Mouse (Mus musculus): ENCODE results near the gene Gm4756. TPM values are rescaled to one million over a fixed set of nuclear protein-coding genes. Genes with fewer than 3 reads are reported as not detected.
"Not testable (repeated sequence)": the region's sequence is repeated elsewhere in the genome, so short reads cannot be mapped to it uniquely, and the experiment has no call there.

Gene Gm4756
- total RNA-seq (2021), result not detected

GRCm38 (mm10) chr12:72649611-72650330 is at the start of gene Gm4756:
Gene Gm4756, minus strand, starts transcription at chr12:72649661.
- DNase-seq, result no peak

DNA sequence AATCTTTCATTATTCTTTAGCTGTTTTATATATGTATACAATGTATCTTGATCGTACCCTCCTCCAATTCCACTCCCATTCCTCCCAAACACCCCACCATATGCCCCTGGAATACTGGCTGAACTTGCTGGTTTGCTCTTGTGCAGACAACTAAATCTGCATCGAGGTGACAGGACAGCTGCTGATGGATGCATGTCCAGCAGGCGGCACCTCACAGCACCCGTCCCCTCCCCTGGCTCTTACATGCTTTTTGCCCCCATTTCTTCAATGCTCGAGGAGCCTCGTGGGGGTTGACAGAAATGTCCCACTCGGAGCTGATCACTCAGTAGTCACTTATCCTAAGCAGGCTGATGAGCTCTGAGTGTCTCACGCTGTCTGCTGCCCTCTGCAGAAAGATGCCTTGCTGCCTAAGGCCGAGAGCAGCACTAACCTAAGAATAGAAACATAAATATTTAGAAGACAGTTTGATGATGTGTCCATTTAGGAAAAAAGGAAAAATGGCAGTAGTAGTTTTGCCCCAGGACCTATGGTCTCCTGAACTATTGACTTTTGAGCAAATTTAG is 45.5 kb upstream of the Gm4756 start:
- peak; percentile 47 for DNase-seq

DNA sequence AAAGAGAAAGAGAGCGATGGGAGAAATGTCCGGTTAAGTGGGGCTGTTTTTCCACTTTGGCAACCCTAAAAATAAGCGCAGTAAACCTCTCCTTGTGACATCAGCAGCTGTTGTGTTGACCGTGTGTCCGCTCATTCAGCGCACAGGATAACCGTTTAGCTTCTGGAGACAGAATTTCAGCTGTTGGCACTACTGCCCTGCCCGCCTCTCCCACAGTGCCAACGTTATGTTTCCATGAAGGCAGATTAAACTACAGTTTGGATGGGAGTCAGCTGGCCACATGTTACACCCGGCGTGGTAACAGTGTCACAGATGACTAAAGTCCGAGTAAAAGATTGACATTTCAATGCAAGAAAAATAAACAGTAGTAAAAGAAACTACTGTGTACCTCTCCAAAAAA is 45.0 kb upstream of the Gm4756 start:
- DNase-seq, result peak; percentile 60

GRCm38 (mm10) chr12:72693895-72694294 is 44.4 kb upstream of the Gm4756 start:
- DNase-seq, result peak; percentile 39

GRCm38 (mm10) chr12:72688281-72688680 is 38.8 kb upstream of the Gm4756 start:
- not testable (repeated sequence) for DNase-seq

DNA sequence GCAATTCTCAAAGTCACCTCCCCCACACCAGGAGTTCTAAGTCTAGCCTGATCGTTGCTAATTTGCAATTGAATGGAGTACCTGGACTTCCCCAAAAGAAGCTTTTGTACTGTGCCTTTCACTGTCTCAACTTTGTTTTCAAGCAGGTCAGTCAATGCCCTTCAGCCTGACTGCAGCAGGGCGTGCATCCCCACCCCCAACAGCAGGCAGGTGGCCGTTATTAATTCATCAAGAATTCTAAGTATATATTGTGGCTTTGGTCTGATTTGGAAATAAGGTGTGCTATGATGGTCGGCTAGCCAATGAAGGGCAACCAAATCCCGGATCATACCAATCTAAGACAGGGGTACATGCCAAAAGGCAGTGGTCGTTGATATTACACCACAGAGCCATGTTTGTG is 38.3 kb upstream of the Gm4756 start:
- not testable (repeated sequence) for DNase-seq

DNA sequence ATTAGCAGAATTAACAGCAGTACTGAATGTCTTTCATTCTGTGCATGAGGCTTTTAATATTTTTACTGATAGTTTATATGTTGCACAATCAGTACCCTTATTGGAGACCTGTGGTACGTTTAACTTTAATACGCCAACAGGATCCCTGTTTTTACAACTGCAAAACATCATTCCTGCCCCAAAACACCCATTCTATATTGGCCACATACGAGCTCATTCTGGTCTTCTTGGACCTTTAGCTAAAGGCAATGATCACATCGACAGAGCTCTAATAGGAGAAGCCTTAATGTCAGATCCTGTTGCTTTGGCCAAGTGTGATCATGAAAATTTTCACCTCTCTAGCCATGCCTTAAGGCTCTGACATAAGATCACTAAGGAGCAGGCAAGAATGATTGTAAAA is 37.1 kb upstream of the Gm4756 start:
- not testable (repeated sequence) for DNase-seq

DNA sequence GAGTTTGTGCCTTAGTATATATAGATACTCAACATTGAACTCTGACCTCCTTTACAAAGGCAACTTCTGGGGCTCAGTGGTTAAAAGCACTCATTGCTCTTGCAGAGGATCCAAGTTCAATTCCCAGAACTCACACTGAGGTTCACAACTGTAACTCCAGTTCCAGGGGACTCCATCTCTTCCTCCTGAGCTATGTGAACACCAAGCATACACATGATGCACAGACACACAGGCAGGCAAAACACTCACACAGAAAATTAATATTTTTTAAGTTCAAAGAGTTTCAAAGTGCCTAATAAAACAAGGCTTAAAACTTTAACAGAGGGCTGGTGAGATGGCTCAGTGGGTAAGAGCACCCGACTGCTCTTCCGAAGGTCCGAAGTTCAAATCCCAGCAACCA is 34.2 kb upstream of the Gm4756 start:
- DNase-seq, result no peak

DNA sequence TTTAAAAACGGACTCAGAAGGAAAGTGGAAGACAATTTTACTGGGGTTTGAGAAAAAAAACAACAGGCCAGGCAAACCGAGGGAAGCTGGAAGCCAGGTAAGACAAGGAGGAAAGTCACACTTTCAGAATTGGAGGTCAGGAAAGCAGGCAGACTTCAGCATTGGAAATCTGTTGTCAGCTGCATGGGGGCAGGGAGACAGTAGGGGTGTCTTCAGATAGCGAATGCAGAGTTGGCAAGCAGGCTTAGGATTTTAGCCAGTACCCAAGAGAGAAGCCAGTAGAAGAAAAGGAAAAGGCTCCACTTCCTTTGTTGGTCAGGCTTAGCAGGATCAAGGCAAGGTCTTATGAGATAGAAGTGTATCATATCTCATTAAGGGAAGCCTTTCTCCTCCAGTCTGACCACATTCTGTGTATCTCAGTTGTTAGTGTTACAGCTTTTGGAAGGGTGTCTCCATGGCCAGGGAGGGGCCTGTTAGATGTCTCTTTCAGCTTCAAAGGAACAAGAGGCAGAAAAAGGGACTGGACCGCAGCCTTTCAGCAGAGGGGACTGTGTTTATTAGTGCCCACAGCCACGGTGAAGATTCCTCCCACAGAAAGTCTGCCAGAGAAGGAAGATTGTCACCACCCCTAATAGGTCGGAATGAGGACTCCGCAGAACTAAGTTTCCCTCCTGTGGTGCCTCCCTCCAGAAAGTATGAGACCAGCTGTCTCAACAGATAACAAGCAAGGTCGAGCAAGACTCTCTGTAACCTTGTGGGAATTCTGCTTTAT is 33.2 kb upstream of the Gm4756 start:
- no peak for DNase-seq

GRCm38 (mm10) chr12:72681919-72682318 is 32.5 kb upstream of the Gm4756 start:
- no peak for DNase-seq

DNA sequence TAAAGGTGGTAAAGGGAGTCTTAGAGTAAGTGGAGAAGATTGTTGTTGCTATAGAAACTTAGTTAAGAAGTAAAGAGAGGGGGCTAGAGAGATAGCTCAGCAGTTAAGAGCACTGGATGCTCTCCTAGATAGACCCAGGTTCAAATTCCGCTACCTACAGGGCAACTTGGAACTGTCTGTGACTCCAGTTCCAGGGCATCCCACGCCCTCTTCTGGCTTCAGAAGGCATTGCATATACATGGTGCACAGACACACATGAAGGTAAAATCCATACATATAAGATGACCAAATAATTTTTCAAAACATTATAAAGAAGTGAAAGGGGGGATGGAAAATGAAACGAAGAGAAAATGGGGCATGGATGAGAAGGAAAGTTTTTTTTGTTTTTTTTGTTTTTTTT is 30.2 kb upstream of the Gm4756 start:
- no peak for DNase-seq

- DNase-seq, result peak; percentile 38
These were observed 25.4 kb upstream of the Gm4756 start for GRCm38 (mm10) chr12:72674820-72675219.

GRCm38 (mm10) chr12:72674079-72674797 is 24.8 kb upstream of the Gm4756 start:
- peak; percentile 22 for DNase-seq

DNA sequence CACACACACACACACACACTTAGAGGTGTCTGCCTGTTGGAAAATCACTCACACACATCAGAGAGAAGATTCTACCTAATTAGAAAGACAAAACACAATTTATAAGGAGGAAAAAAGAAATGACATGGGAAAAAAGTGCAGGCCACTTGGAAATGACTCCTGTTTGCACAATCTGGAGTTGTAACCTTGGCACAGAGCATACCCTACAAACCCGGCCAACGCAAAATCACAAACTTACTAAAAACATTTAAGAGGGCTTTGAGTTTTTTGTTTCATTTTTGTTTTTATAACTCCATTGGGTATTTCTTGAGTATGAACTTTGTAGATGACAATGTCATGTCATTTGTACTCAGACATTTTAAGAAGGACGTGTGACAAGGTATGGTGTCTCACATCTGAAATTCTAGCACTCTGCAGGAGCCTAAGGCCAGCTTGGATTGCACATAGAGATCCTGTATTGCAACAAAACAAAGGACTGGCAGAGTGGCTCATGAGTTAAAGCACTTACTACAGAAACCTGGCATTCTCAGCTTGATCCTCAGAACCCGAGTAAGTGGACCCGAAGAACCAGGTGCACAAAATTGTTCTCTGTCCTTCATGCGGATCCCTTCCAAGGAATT is 22.2 kb upstream of the Gm4756 start:
- DNase-seq, result no peak

DNA sequence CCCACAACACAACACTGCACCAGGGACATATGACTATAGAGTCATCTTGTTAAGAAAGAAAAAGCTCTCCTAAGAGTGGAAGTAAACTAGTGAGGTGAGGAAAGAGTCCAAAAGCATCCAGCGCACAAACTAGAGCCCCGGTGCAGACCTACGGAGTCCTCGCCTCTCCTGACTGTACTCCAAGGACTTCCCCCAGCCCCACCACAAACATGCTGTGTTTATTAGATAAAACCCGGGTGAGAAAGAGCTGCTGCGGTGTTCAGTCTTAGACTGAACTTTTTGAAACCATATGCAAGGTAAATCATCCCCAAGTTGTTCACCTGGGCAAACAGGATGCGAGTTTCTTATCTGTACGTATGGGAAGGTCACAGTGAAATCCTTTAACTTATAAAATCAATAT is 21.5 kb upstream of the Gm4756 start:
- no peak for DNase-seq

DNA sequence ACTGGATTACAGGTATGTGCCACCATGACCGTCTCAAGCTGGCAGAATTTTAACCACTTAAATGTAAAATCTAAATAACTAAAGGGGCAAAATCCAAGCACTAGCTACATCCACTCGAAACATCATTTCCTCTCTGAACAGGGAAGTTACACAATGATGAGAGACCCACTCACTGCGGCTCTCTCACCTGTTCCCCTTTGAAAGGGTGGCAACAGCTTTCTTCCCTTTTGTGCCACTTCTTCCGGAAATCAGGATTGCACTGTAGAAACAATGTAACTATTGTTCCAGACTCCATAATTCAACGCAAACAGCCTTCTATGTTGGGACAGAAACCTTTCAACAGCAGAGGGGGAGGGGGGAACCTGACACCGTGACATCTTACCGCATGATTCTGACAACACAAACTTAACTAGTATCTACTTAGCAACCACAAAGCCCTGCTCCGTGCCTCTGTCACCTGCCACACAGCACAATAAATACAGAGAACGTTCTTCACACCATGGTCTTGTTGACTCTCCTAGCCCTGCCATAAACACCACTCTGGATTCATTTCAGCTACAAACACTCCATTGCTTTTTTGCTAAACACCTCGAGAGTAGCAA is 18.5 kb upstream of the Gm4756 start:
- no peak for DNase-seq

DNA sequence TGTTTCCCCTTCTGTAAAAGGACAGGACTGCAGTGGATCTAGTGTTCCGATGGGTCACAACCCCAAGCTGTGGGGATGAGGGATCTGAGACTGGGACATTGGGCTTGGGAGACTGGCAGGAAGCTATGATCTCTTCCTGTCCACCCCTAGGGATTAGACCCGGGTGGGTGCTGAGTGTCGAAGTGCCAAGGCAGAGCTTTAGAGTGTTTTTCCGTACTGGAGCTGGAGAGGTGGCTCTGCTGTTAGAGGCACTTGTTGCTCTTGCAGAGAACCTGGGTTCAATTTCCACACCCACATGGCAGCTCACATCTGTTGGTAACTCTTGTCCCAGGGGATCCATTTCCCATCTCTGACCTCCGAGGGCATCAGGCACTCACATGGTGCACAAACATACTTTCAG is 16.6 kb upstream of the Gm4756 start:
- no peak for DNase-seq

DNA sequence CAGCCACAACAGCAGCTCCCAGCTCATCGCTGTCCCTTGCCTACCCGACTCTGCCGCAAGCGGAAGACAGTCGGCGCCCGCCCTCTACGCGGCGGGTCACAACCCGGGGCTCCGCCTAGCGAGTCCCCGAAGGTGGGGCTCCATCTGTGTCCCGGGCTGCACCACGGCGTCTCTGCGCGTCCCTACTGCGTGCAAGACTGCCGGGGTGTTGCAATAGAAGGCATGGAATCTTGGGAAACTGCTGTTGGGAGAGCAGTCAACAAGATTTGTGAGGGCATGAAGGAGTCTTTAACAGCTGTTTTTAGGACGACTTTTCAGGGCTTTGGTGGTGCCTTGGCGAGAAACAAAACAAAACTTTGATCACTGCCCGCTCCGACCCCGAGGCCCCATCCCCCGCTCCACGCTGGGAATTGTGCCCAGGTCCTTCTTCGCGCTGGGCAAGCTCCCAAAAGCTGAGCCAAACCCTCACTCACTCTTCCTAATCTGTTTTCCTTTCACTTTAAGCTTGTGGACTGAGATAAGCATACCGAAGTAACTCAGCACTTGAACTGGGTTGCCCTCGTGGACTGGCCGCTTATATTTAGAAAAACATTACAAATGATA is 15.4 kb upstream of the Gm4756 start, which contains the start of gene Dhrs7:
Gene Dhrs7, minus strand, starts transcription at position 175 of the 603 bp plus-strand sequence.
- DNase-seq, result peak; percentile 96

DNA sequence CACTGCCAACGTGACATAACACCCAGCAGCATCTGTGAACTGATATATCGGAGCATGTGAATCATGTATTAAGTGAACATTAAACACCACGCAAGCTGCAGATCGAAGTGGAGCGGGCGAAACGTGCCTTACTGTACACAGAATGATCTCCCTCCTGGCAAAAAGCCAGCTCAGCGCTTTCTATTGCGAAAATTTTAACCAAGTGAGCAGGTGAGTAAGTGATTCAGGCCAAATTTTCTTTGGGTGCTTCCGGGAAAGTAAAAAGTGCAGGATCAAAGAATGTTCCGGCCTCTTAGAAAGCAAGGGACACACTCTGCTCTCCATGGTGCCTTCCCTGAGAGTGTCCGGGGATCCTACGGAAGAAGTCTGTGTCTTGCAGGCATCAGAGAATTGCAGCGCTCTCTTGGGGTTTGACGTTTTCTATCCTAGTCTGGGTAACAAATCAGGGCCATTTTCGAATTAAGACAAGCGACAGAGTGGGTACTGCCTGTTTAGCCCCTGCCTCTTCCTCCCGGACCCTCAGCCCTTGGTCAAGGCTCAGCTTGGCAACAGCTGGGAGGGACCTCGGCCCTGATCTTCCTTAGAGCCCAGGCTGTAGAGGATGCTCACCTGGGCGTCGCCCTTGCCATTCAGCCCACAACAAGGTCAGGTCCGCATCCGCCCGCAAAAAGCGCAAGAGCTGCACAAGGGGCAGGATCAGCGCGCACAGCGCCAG is 14.7 kb upstream of the Gm4756 start:
- peak; percentile 55 for DNase-seq

DNA sequence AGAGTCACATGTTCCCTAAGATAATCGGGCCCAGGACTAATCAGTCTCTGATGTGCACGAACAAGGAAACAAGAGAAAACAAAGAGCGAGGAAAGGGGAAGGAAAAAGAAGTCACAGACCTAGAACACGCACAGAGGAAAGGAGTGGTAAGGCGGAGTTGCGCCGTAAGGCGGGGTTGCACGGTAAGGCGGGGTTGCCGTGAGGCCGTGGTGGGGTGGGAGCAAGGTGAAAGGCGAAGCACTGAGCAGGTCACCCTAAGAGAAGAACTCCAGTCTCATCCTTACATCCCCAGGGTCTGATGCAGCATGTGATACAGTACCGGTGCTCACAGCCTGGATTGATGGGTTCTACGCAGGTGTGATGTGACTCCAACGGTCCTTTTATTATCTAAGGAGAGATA is 6.3 kb upstream of the Gm4756 start:
- DNase-seq, result no peak

- DNase-seq, result peak; percentile 77
These were observed 5.2 kb upstream of the Gm4756 start for GRCm38 (mm10) chr12:72654698-72655097.
